Mouse (Mus musculus): ENCODE results near the gene Xpr1. TPM values are rescaled to one million over a fixed set of nuclear protein-coding genes. Genes with fewer than 3 reads are reported as not detected.

Xpr1 gene
- polyA plus RNA-seq, 2 experiments, result 5.9 to 10.0 TPM

GRCm38 (mm10) chr1:155337315-155337714 is 79.9 kb downstream of the Xpr1 start:
- H3K9ac ChIP-seq (ENCODE audit: low read depth, low read length, severe bottlenecking), result no peak overlapping the region
- H3K4me2 ChIP-seq (replicated peaks; ENCODE audit: low read depth, low read length, severe bottlenecking), result no peak overlapping the region
- no peak for DNase-seq (ENCODE audit: low spot score)
- H3K36me3 ChIP-seq (ENCODE audit: control insufficient read depth, insufficient read depth, low read length), result no peaks in the 10 kb centered on the region
- TF ChIP-seq POLR2A (IDR thresholded peaks at IDR 0.05; ENCODE audit: borderline replicate concordance, extremely low read depth, insufficient read depth, insufficient read length), result no peak
- no peak overlapping the region for H3K4me3 ChIP-seq (replicated peaks; ENCODE audit: low read length)
- 81% methylated on average over 4 of the region's 4 CpGs for WGBS
- no peak for ATAC-seq (ENCODE audit: low FRiP score, low read depth)
- no peak overlapping the region for H3K27ac ChIP-seq (replicated peaks; ENCODE audit: low read depth, low read length)
- H3K4me1 ChIP-seq (ENCODE audit: control insufficient read depth, insufficient read depth, low read length), result no peaks in the 10 kb centered on the region
- no peaks in the 10 kb centered on the region for H3K27me3 ChIP-seq (ENCODE audit: control insufficient read depth, insufficient read depth, low read length)
- no peaks in the 10 kb centered on the region for H3K9me3 ChIP-seq (ENCODE audit: control insufficient read depth, low read length)

- no peaks in the 10 kb centered on the region for H3K9me3 ChIP-seq (ENCODE audit: control insufficient read depth, low read length)
- no peak overlapping the region for H3K4me2 ChIP-seq (replicated peaks; ENCODE audit: low read depth, low read length, severe bottlenecking)
- DNase-seq (ENCODE audit: low spot score), result no peak
- TF ChIP-seq POLR2A (IDR thresholded peaks at IDR 0.05; ENCODE audit: borderline replicate concordance, extremely low read depth, insufficient read depth, insufficient read length), result no peak
- H3K27me3 ChIP-seq (ENCODE audit: control insufficient read depth, insufficient read depth, low read length), result no peaks in the 10 kb centered on the region
- no peak for ATAC-seq (ENCODE audit: low FRiP score, low read depth)
- H3K27ac ChIP-seq (replicated peaks; ENCODE audit: low read depth, low read length), result no peak overlapping the region
- H3K4me1 ChIP-seq (ENCODE audit: control insufficient read depth, insufficient read depth, low read length), result no peaks in the 10 kb centered on the region
- H3K4me3 ChIP-seq (replicated peaks; ENCODE audit: low read length), result no peak overlapping the region
- peaks cover 3% of the 10 kb centered on the region; the same call in 1 of the 2 replicates for H3K36me3 ChIP-seq (ENCODE audit: control insufficient read depth, insufficient read depth, low read length)
- H3K9ac ChIP-seq (ENCODE audit: low read depth, low read length, severe bottlenecking), result no peak overlapping the region
- WGBS, result 78% methylated on average over 6 of the region's 6 CpGs
Observed at GRCm38 (mm10) chr1:155335963-155336362, 81.3 kb downstream of the Xpr1 start.

GRCm38 (mm10) chr1:155322183-155322582 is 95.0 kb downstream of the Xpr1 start:
- Histone ChIP-seq H3K27ac (replicated peaks; ENCODE audit: low read depth, low read length) (no peak overlapping the region), H3K4me1 (ENCODE audit: control insufficient read depth, insufficient read depth, low read length) (no peaks in the 10 kb centered on the region), H3K4me3 (replicated peaks; ENCODE audit: low read length) (no peak overlapping the region), H3K36me3 (ENCODE audit: control insufficient read depth, insufficient read depth, low read length) (0 out of 2 replicates have a peak, but pooled peaks cover 7% of the 10 kb centered on the region), H3K27me3 (ENCODE audit: control insufficient read depth, insufficient read depth, low read length) (no peaks in the 10 kb centered on the region), H3K9me3 (ENCODE audit: control insufficient read depth, low read length) (no peaks in the 10 kb centered on the region), H3K9ac (ENCODE audit: low read depth, low read length, severe bottlenecking) (no peak overlapping the region), H3K4me2 (replicated peaks; ENCODE audit: low read depth, low read length, severe bottlenecking) (no peak overlapping the region)
- TF ChIP-seq POLR2A (IDR thresholded peaks at IDR 0.05; ENCODE audit: borderline replicate concordance, extremely low read depth, insufficient read depth, insufficient read length), result no peak
- 78% methylated on average over 1 of the region's 1 CpGs for WGBS
- DNase-seq (ENCODE audit: low spot score) (no peak), ATAC-seq (ENCODE audit: low FRiP score, low read depth) (no peak)

GRCm38 (mm10) chr1:155320091-155320833 is 97.0 kb downstream of the Xpr1 start:
- Histone ChIP-seq H3K9me3 (ENCODE audit: control insufficient read depth, low read length) (no peaks in the 10 kb centered on the region), H3K36me3 (ENCODE audit: control insufficient read depth, insufficient read depth, low read length) (0 out of 2 replicates have a peak, but pooled peaks cover 7% of the 10 kb centered on the region), H3K27ac (replicated peaks; ENCODE audit: low read depth, low read length) (no peak overlapping the region), H3K4me2 (replicated peaks; ENCODE audit: low read depth, low read length, severe bottlenecking) (no peak overlapping the region), H3K4me3 (replicated peaks; ENCODE audit: low read length) (no peak overlapping the region), H3K27me3 (ENCODE audit: control insufficient read depth, insufficient read depth, low read length) (no peaks in the 10 kb centered on the region), H3K4me1 (ENCODE audit: control insufficient read depth, insufficient read depth, low read length) (no peaks in the 10 kb centered on the region), H3K9ac (ENCODE audit: low read depth, low read length, severe bottlenecking) (no peak overlapping the region)
- TF ChIP-seq POLR2A (IDR thresholded peaks at IDR 0.05; ENCODE audit: borderline replicate concordance, extremely low read depth, insufficient read depth, insufficient read length), result no peak
- 82% methylated on average over 7 of the region's 7 CpGs for WGBS
- ATAC-seq (ENCODE audit: low FRiP score, low read depth) (no peak), DNase-seq (ENCODE audit: low spot score) (no peak)

- H3K27ac ChIP-seq (replicated peaks; ENCODE audit: low read depth, low read length), result no peak overlapping the region
- H3K36me3 ChIP-seq (ENCODE audit: control insufficient read depth, insufficient read depth, low read length), result 0 out of 2 replicates have a peak, but pooled peaks cover 7% of the 10 kb centered on the region
- no peak for ATAC-seq (ENCODE audit: low FRiP score, low read depth)
- no peak overlapping the region for H3K4me3 ChIP-seq (replicated peaks; ENCODE audit: low read length)
- H3K4me1 ChIP-seq (ENCODE audit: control insufficient read depth, insufficient read depth, low read length), result no peaks in the 10 kb centered on the region
- 77% methylated on average over 4 of the region's 4 CpGs for WGBS
- H3K9me3 ChIP-seq (ENCODE audit: control insufficient read depth, low read length), result no peaks in the 10 kb centered on the region
- no peak overlapping the region for H3K4me2 ChIP-seq (replicated peaks; ENCODE audit: low read depth, low read length, severe bottlenecking)
- H3K9ac ChIP-seq (ENCODE audit: low read depth, low read length, severe bottlenecking), result no peak overlapping the region
- TF ChIP-seq POLR2A (IDR thresholded peaks at IDR 0.05; ENCODE audit: borderline replicate concordance, extremely low read depth, insufficient read depth, insufficient read length), result no peak
- no peak for DNase-seq (ENCODE audit: low spot score)
- no peaks in the 10 kb centered on the region for H3K27me3 ChIP-seq (ENCODE audit: control insufficient read depth, insufficient read depth, low read length)
Observed at GRCm38 (mm10) chr1:155319513-155319912, 97.7 kb downstream of the Xpr1 start.

Data from limb, embryonic 14.5 days (tissue).